Mouse (Mus musculus): ENCODE results near the gene Tmem121. TPM values are rescaled to one million over a fixed set of nuclear protein-coding genes. Genes with fewer than 3 reads are reported as not detected.

Gene Tmem121
- polyA plus RNA-seq, 1 experiment = 4.1 TPM

- peaks cover 33% of the 10 kb centered on the region for H3K79me2 ChIP-seq (ENCODE audit: control insufficient read depth, insufficient read depth)
- H3K4me3 ChIP-seq = peak overlapping the region; percentile 93
- H3K4me2 ChIP-seq (ENCODE audit: low read depth) = peak overlapping the region; percentile 96
- peak overlapping the region; percentile 31 for H3ac ChIP-seq (ENCODE audit: control insufficient read depth, insufficient read length)
- H3K27me3 ChIP-seq (ENCODE audit: control insufficient read depth, insufficient read depth, insufficient read length) = no peaks in the 10 kb centered on the region
- peaks cover 23% of the 10 kb centered on the region for H3K36me3 ChIP-seq (ENCODE audit: control insufficient read depth, insufficient read depth)
- TF ChIP-seq MYOD1 (IDR thresholded peaks at IDR 0.05; ENCODE audit: control insufficient read depth in 1 of 3, insufficient read length in 2 of 3, low read depth in 2 of 3) = peak; percentile 71 to 97 (median 96)
- peak; percentile 82 to 97 (median 92) for TF ChIP-seq MYOG (IDR thresholded peaks at IDR 0.05; ENCODE audit: control insufficient read depth in 1 of 3, insufficient read depth in 1 of 3, insufficient read length in 2 of 3, low read depth in 2 of 3)
- TF ChIP-seq USF1 (IDR thresholded peaks at IDR 0.05; ENCODE audit: low read depth) = no peak
- no peak for TF ChIP-seq MAX (IDR thresholded peaks at IDR 0.05; ENCODE audit: low read depth)
- TF ChIP-seq TCF3 (IDR thresholded peaks at IDR 0.05; ENCODE audit: insufficient read length, low read depth) = peak; percentile 78
- TF ChIP-seq REST (IDR thresholded peaks at IDR 0.05; ENCODE audit: insufficient read depth, insufficient read length) = no peak
- TF ChIP-seq POLR2A (IDR thresholded peaks at IDR 0.05; ENCODE audit: insufficient read length, low read depth) = peak; percentile 48
- no peak for TF ChIP-seq SRF (IDR thresholded peaks at IDR 0.05; ENCODE audit: control insufficient read depth, insufficient read length, low read depth)
- TF ChIP-seq E2F4 (IDR thresholded peaks at IDR 0.05; ENCODE audit: insufficient read depth) = no peak
- TF ChIP-seq TCF12 (IDR thresholded peaks at IDR 0.05; ENCODE audit: insufficient read depth, poor library complexity, severe bottlenecking) = no peak
- TF ChIP-seq CEBPB (IDR thresholded peaks at IDR 0.05; ENCODE audit: insufficient read depth, poor library complexity, severe bottlenecking) = no peak
- peak; percentile 62 for TF ChIP-seq POLR2AphosphoS2 (IDR thresholded peaks at IDR 0.05; ENCODE audit: insufficient read length, low read depth)
Observed at GRCm38 (mm10) chr12:113142021-113142975, 43.4 kb upstream of the Tmem121 start.

- Histone ChIP-seq H3K4me3 (peak overlapping the region; percentile 93), H3K27me3 (ENCODE audit: control insufficient read depth, insufficient read depth, insufficient read length) (no peaks in the 10 kb centered on the region), H3K79me2 (ENCODE audit: control insufficient read depth, insufficient read depth) (peaks cover 33% of the 10 kb centered on the region), H3K4me2 (ENCODE audit: low read depth) (peak overlapping the region; percentile 96), H3K36me3 (ENCODE audit: control insufficient read depth, insufficient read depth) (peaks cover 23% of the 10 kb centered on the region), H3ac (ENCODE audit: control insufficient read depth, insufficient read length) (peak overlapping the region; percentile 31)
- peak; percentile 16 for TF ChIP-seq POLR2AphosphoS2 (IDR thresholded peaks at IDR 0.05; ENCODE audit: insufficient read length, low read depth)
- TF ChIP-seq MAX (IDR thresholded peaks at IDR 0.05; ENCODE audit: low read depth) = no peak
- no peak for TF ChIP-seq USF1 (IDR thresholded peaks at IDR 0.05; ENCODE audit: low read depth)
- peak; percentile 19 for TF ChIP-seq POLR2A (IDR thresholded peaks at IDR 0.05; ENCODE audit: insufficient read length, low read depth)
- TF ChIP-seq TCF3 (IDR thresholded peaks at IDR 0.05; ENCODE audit: insufficient read length, low read depth) = no peak
- no peak for TF ChIP-seq MYOG (IDR thresholded peaks at IDR 0.05; ENCODE audit: control insufficient read depth in 1 of 3, insufficient read depth in 1 of 3, insufficient read length in 2 of 3, low read depth in 2 of 3)
- no peak for TF ChIP-seq SRF (IDR thresholded peaks at IDR 0.05; ENCODE audit: control insufficient read depth, insufficient read length, low read depth)
- TF ChIP-seq TCF12 (IDR thresholded peaks at IDR 0.05; ENCODE audit: insufficient read depth, poor library complexity, severe bottlenecking) = no peak
- no peak for TF ChIP-seq MYOD1 (IDR thresholded peaks at IDR 0.05; ENCODE audit: control insufficient read depth in 1 of 3, insufficient read length in 2 of 3, low read depth in 2 of 3)
Observed at GRCm38 (mm10) chr12:113143164-113143563, 42.6 kb upstream of the Tmem121 start.

GRCm38 (mm10) chr12:113144001-113144756 lies 41.6 kb upstream of the Tmem121 start:
- H3K27me3 ChIP-seq (ENCODE audit: control insufficient read depth, insufficient read depth, insufficient read length) = no peaks in the 10 kb centered on the region
- peaks cover 33% of the 10 kb centered on the region for H3K79me2 ChIP-seq (ENCODE audit: control insufficient read depth, insufficient read depth)
- H3K4me3 ChIP-seq = peak overlapping the region; percentile 93
- no peak overlapping the region for H3ac ChIP-seq (ENCODE audit: control insufficient read depth, insufficient read length)
- peaks cover 23% of the 10 kb centered on the region for H3K36me3 ChIP-seq (ENCODE audit: control insufficient read depth, insufficient read depth)
- TF ChIP-seq CEBPB (IDR thresholded peaks at IDR 0.05; ENCODE audit: insufficient read depth, poor library complexity, severe bottlenecking) = no peak
- peak in 1 of 3 experiments; percentile 1 for TF ChIP-seq MYOD1 (IDR thresholded peaks at IDR 0.05; ENCODE audit: control insufficient read depth in 1 of 3, insufficient read length in 2 of 3, low read depth in 2 of 3)
- TF ChIP-seq USF1 (IDR thresholded peaks at IDR 0.05; ENCODE audit: low read depth) = no peak
- no peak for TF ChIP-seq POLR2A (IDR thresholded peaks at IDR 0.05; ENCODE audit: insufficient read length, low read depth)
- TF ChIP-seq POLR2AphosphoS2 (IDR thresholded peaks at IDR 0.05; ENCODE audit: insufficient read length, low read depth) = peak; percentile 44
- TF ChIP-seq REST (IDR thresholded peaks at IDR 0.05; ENCODE audit: insufficient read depth, insufficient read length) = no peak
- H3K4me2 ChIP-seq (ENCODE audit: low read depth) = peak overlapping the region; percentile 96

- Histone ChIP-seq H3K36me3 (ENCODE audit: control insufficient read depth, insufficient read depth) (peaks cover 23% of the 10 kb centered on the region), H3K27me3 (ENCODE audit: control insufficient read depth, insufficient read depth, insufficient read length) (no peaks in the 10 kb centered on the region), H3K4me2 (ENCODE audit: low read depth) (peak overlapping the region; percentile 96), H3K79me2 (ENCODE audit: control insufficient read depth, insufficient read depth) (peaks cover 33% of the 10 kb centered on the region), H3K4me3 (peak overlapping the region; percentile 93), H3ac (ENCODE audit: control insufficient read depth, insufficient read length) (no peak overlapping the region)
- TF ChIP-seq TCF3 (IDR thresholded peaks at IDR 0.05; ENCODE audit: insufficient read length, low read depth) = no peak
- TF ChIP-seq CEBPB (IDR thresholded peaks at IDR 0.05; ENCODE audit: insufficient read depth, poor library complexity, severe bottlenecking) = no peak
- no peak for TF ChIP-seq E2F4 (IDR thresholded peaks at IDR 0.05; ENCODE audit: insufficient read depth)
- no peak for TF ChIP-seq POLR2A (IDR thresholded peaks at IDR 0.05; ENCODE audit: insufficient read length, low read depth)
- TF ChIP-seq POLR2AphosphoS2 (IDR thresholded peaks at IDR 0.05; ENCODE audit: insufficient read length, low read depth) = no peak
- TF ChIP-seq USF1 (IDR thresholded peaks at IDR 0.05; ENCODE audit: low read depth) = no peak
- no peak for TF ChIP-seq REST (IDR thresholded peaks at IDR 0.05; ENCODE audit: insufficient read depth, insufficient read length)
- TF ChIP-seq TCF12 (IDR thresholded peaks at IDR 0.05; ENCODE audit: insufficient read depth, poor library complexity, severe bottlenecking) = no peak
- TF ChIP-seq MAX (IDR thresholded peaks at IDR 0.05; ENCODE audit: low read depth) = no peak
- no peak for TF ChIP-seq SRF (IDR thresholded peaks at IDR 0.05; ENCODE audit: control insufficient read depth, insufficient read length, low read depth)
- no peak for TF ChIP-seq MYOG (IDR thresholded peaks at IDR 0.05; ENCODE audit: control insufficient read depth in 1 of 3, insufficient read depth in 1 of 3, insufficient read length in 2 of 3, low read depth in 2 of 3)
- no peak for TF ChIP-seq MYOD1 (IDR thresholded peaks at IDR 0.05; ENCODE audit: control insufficient read depth in 1 of 3, insufficient read length in 2 of 3, low read depth in 2 of 3)
Observed at GRCm38 (mm10) chr12:113144886-113145285, 40.8 kb upstream of the Tmem121 start.

Measured in myocyte (in vitro differentiated cells).